Mouse (Mus musculus): ENCODE measurements around the gene BC034090.
A peak's percentile ranks its signal among the peaks of the same experiment; 100 is the strongest.

Gene BC034090

DNA sequence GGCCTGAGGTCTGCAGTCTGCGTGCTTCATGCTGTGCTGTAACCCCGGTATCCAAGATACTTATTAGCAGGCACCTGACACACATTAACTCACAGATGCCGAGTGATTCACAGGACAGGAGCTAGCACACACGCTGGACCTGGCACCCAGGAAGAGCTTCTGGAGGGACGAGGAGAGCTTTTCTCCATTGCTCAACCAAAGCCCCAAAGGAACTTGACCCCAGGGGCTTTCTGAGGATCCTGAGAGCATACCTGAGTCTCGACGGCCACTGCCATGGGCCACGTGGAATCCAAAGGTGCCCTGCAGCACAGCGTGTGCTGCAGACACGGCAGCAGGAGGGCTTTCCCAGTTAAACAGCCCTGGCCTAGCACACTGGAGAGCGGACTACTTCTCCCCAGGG, 27.9 kb downstream of the BC034090 start:
- no peak for DNase-seq (ENCODE audit: extremely low spot score)

DNA sequence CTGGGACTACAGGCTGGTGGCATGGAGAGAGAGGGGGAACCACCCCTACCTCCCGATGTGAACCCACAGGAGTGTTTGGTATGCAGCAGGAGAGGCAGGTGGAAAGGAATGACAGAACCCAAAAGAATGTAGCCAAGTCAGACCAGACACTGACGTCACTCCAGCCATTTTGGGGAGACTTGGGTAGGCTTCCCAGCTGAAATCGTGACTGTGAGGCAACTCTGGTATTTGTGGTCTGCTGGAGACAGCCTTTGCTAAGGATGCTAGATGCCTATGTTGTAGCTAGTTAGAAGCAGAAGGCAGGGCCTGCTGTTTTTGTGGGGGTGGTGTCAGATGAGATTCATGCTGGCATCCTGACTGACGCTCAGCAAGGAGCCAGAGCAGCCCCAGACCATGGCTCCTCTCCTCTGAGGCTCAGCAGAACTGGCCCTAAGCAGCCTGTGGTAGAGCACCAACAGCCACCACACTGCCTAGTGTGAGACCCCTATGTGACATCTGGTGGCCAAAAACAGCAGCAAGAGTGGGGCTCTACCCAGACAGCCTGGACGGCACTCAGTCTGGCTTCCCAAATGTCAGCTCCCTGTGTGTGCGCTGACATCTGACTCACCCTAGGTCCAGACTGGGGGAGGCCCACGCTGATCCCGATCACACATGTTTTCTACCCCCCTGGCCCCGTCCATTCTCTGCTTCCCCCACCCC, 29.0 kb downstream of the BC034090 start:
- no peak for DNase-seq (ENCODE audit: extremely low spot score)

DNA sequence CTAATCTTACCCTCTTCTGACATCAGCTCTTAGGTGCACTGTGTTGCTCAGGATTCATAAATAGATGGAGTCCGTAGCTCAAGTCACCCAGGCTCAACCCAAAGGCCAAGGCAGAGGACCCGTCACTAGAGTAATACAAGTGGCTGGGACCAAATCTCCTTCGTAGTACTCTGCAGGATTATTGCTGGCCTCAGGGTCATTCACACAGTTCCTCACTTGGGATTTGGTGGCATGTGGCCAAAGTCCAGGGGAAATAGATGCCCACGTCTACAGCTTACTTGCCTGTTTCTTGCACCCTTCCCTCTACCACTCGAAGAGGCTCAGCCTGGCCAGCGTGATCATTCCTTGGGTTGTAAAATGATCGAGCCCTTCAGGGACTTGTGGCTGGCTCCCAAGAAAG, 30.3 kb downstream of the BC034090 start:
- DNase-seq (ENCODE audit: extremely low spot score): no peak

DNA sequence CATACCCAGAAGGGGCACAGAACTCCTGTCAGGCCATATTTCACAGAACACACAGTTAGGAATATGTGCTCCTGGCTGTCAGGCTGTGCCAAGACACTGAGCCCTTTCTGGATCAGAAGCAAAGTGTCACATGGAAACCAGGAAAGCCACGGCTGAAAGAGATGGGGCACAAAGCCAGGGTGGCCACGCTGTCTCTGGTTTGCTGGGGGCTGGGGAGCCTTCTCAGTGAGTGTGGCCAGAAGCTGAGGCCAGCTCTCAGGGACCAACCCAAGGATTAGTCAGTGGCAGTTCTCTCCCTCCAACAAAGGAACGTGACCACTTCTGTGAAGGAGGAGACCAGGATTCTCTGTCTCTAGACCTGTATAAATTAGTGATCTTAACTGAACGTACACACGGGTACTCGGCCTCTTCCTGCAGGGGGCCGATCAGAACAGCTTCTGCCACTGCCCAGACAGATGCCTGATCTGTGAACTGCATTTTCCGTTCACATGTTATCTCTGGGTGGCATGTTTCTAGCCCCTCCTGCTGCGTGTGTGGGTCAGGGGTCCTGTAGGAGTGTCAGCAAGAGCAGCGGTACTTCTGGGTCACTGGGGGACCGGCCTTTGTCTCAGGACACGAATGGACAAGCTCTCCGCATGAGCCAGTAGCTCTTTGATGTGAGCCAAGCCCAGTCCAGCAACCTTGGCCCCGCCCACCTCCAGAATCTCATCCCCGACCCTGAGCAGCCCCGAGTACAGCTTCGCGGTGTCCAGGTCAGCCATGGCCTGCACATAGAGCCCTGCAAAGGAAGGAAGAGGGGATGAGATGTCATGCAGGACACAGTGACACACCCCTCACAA, 31.1 kb downstream of the BC034090 start:
- DNase-seq (ENCODE audit: extremely low spot score): peak; percentile 71

DNA sequence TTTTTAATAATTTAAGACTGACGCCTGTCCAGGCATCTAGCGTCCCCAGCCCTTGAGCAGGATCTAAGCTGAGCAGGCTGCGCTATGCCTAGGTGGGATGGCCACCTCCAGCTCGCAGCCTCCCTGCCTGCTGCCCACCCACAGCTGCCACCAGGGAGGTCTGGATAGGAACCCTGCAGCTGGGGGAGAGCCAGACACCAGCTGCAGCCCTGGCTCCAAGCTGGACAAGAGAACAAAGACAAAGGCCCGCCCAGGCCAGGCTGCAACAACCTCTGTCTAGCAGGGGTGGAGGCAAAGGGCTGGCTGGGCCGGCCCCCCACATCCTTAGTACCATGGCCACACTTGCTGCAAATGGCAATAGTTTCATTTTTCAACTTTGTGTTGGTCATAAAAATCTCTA, 31.8 kb downstream of the BC034090 start:
- peak; percentile 79 for DNase-seq (ENCODE audit: extremely low spot score)

DNA sequence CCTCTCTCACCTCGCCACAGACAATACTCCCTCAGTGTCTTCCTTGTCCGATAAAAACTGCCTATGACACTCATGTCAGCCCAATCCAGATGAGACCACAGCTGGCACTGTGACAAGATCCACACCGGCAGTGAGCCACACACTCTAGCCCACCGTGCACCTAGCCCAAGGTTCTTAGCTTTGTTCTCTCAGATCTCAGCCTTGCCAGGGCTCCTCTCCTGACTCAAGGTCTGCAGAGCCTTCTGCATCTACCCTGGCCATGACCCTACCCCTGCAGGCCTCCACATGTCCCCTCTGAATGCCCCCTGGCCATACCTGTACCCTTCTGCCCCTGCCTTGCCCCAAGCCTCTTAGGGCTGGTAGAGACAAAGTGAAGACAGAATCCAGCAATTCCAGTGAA, 32.2 kb downstream of the BC034090 start:
- no peak for DNase-seq (ENCODE audit: extremely low spot score)

DNA sequence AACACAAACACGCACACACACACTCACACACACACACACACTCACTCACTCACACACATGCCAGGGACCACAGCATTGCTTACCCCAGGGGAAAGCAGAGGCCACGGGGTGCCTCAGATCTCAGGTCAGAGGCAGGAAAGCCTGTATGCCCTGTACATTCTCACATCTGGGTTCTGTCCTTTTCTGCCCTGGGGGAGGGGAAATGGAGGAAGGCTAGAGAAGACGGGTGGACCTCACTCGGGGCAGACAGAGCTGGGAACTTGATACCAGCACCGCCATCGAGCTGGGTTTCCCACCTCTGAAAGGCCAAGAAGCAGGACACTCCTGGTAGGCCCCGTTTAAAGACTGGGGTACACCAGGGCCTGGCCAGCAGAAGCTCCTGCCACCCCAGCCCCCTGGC, 33.2 kb downstream of the BC034090 start:
- DNase-seq (ENCODE audit: extremely low spot score): peak; percentile 37

DNA sequence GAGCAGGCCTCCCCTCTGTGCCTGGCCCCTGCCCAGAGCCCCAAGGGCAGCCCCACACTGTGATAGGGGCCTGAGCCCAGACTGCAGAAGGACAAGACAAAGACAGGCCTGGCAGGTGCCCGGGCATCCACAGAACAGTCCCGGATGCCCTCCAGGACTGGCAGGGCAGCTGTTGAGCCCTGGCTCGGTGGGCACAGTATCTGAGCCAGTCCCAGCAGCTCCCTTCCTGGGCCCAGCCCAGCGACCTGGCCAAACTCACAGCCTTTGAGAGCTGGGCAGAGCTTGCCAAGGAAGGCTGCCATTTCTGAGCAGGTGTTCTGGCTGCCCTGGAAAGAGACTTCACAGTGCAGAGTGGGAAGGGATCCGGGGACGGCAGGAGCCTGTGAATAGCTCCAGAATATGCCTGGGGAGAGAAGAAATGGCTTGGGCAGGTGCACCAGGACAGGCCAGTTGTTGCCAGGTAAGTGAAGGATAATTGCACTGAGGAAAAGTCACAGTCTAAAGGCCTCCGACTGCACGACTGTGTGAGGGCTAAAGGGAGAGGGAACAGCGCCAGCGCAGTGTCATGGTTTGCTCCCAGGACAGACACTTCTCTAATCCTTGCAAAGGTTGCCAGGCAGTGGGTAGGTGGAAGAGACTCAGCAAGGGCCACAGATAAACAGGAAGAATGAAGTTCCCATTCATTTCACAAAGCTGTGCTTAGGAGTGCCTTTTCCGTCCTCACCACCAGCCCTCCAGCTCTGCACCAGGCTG, 34.1 kb downstream of the BC034090 start:
- DNase-seq (ENCODE audit: extremely low spot score): no peak

DNA sequence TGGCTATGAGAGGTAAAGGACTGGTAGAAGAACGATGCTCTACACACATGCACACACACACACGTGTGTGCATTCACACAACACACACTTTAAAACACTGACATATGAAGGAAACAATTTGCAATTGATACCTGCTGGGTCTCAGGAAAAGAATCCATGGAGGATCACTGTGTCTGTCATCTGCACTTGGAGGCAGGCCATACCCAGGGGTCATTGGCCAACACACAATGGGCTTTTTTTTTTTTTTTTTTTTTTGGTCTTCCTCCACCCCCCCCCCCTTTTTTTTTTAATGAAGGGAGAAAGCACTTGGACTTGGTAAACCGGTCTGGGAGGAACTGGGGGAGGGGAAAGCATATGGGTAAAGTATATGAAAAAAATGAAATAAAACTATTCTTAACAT, 36.4 kb downstream of the BC034090 start:
- DNase-seq (ENCODE audit: extremely low spot score): no peak

DNA sequence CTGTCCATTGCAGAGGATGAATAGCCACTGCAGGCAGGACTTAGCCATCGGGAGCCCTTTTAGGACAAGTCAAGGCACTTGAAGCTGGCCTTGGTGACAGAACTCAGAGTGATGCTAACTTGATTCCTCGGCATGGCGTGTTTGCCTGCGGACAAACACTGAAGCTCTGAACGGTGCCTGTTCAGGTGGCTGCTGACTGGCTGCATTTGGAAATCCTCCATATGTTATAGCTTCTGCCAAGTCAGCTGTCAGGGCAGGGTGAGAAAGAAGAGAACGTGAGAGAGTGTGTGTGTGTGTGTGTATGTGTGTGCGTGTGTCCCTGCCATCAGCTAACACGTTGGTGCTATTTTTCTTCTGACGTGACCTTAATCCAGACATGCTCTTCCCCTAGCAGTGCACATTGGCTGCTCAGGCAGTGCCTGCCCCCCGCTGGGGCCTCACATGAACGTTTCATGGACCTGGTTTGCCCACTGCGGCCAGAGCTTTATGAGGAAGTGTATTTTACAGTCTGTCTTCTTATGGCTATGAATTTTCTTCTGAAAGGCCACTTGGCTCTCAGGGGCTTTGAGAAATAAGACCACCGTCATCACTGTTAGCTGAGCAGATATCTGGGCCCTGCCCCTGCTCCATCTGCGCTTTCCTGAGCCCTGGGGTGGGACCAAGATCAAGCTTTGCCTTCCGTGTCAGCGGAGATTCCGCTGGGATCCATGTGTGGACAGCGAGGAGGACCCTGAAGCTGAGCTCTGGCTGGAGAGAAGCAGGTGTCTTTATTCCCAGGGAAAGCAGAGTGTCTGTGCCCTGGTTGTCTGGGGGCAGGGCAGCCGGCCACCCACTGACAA, 38.2 kb downstream of the BC034090 start:
- DNase-seq (ENCODE audit: extremely low spot score): no peak

DNA sequence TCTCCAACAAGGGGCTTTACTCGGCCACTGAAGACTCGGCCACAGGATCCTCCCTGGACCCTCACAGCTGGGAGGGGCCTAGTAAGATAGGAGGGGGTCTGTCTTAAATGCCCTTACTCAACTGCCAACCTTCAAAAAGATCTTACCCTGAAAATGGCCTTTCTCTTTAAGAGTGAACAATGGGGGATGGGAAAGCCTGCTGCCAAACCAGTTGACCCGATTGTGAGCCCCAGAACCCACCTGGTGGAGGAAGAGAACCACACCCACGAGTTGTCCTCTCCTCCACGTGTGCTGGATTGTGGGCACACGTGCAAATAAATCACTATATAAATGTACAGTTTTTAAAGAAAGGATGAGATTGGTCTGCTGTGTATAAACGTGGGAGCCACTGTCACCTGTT, 38.9 kb downstream of the BC034090 start:
- no peak for DNase-seq (ENCODE audit: extremely low spot score)

DNA sequence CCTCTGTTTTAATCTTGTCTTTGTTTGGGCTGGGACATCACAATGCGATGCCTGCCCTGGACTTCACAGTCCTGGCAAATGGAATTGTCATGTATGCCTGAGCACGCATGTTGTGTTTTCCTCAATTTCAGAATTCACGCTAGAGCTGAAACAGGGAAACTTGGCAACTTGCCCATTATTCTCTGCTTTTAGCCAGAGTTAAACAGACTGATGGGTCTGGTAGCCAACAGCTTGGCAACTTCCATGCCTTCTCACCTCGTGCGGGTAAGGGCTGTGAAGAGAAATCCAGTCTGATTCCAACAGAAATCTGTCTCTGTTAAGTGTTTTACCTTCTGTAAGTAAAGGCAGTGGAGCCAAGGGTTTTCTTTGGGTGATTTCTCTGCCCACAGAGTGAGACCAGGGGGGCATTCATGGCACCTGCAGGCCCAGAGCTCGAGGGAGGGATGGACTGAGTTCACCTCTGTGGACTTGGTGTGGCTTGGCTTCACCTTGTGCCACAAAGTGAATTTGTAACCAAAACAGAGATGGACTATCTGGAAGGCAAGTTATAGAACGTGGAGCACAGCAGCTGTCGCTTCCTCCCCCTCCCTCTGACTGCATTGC, 39.6 kb downstream of the BC034090 start:
- DNase-seq (ENCODE audit: extremely low spot score): no peak

DNA sequence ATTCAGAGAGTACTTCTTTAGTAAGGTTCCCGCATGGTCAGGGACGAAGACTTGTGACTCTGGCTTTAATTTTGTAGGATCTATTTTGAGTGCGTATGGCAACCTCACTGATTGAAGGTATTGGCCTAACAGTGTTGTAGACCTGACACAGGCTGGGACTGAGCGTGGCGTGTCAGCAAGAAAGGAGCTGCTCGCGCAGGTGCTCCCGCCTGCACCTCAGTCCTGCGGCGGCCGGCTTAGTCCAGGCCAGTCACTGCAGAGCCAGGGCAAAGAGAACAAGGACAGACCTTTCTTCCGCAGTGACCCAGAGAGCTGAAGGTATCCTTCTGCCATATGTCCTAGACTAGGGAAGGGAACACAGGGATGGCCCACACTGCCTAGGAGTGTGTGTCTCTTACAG, 40.3 kb downstream of the BC034090 start:
- no peak for DNase-seq (ENCODE audit: extremely low spot score)

DNA sequence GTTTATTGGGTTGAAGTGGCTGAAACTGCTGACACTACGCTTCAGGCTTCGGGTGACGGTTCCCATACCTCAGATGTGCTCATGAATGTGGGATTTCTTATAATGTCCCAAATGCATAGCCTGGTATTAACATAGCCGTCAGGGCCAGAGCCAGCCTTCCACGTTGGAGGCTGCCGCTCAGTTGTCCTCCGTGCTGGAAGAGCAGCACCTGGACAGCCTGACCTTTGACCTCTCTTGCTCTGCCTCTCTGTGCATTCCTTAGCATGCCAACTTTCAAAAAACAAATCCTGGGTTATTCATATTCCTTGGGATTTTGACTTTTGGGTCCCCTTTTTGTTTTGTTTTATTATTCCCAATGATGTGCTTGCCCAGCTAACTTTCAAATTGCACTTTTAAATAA, 41.1 kb downstream of the BC034090 start:
- DNase-seq (ENCODE audit: extremely low spot score): no peak

DNA sequence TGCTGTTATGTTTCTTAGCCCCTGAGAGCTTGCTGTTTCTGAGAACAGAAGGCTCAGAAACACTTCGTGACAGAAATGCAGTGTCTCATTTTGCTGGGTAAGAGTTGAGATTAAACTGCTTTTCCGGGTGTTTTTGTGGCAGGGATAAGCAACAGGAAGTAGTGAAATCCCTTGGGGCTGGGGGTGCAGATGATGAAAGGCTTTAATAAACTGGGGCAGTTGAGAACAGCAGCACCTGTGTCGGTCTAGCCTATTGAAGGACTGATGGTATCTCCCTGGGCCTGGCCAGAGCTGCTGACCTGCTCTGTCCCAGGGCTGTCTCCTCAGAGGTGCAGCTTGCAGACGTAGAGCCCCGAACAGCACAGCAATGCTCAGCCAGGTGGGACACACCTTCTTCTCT, 41.8 kb downstream of the BC034090 start:
- no peak for DNase-seq (ENCODE audit: extremely low spot score)

DNA sequence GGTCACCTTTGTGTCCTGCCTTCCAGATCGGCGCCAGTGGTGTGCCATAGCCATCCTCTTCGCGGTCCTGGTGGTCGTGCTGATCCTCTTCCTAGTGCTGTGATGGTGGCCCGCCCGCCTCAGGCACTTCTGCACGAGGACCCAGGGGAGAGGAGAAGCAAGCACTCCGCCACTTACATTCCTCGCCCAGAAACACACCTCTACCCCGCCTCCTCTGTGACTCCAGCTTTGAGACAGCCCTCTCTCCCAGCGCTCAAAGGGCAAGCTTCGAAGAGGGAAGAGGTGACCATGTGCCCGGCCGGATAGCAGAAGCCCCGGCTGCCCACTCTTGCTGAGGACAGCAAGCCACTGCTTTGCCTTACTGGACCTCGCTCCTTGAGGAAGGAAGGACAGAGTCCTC, 42.3 kb downstream of the BC034090 start:
- no peak for DNase-seq (ENCODE audit: extremely low spot score)

DNA sequence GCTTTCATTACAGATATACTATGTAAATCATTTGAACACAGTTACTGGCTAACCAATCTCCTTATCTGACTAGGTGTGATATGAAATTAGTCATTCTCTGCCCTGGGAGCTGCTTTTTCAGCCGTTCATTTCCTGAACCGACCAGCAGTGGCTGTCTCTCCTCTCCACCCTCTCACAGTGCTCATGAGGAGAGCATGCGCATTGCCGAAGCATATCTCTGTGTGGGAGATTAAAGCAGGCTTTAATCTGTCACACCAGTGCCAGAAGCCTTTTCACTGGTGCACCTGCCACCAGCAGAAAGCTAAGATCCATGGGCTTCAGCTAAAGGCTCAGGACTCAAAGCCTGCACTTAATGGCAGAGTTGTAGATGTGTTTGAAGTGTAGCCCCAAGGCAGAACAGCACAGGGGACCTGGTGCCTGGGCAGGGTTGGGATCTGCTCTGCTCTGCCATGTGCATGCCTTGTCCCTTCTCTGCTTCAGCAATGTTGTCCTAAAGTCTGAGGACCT, 42.8 kb downstream of the BC034090 start:
- DNase-seq (ENCODE audit: extremely low spot score): no peak

DNA sequence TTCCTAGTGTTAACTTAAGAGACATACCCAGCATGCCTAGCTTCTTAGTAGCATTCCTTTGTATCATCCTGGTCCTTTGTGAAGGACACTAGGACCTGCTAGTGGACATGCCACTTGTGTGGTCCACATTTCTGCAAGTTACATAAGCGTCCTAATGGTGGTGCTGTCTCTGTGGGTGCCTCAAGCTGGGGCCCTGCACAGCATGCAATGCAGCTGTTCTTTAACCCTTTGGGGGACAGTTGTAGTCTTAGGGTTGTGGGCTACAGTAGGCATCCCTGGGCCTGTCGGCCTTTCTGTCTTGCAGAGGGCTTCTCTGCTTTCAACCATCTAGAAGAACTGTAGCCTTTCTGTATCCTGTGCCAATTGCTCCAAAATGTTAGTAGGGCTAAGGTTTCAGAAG, 43.3 kb downstream of the BC034090 start:
- no peak for DNase-seq (ENCODE audit: extremely low spot score)

DNA sequence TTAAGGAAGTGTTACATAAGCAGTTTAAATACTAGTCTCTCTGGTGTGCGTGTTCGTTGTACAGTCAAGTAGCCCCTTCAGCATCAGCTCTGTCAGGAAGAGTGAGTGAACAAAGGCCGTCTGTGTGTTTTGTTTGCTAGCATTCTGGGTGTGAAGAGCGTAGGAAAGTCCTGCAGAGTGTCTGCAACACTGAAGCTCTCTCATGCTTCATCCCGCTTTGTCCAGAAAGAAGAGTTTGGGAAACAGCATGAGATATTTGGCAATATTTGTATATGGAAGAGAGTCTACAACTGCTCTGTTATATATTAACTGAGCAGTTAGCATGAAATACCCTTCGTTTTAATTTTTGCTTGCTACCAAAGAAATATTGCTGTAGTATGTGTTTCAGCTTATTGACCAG, 44.7 kb downstream of the BC034090 start:
- DNase-seq (ENCODE audit: extremely low spot score): no peak

DNA sequence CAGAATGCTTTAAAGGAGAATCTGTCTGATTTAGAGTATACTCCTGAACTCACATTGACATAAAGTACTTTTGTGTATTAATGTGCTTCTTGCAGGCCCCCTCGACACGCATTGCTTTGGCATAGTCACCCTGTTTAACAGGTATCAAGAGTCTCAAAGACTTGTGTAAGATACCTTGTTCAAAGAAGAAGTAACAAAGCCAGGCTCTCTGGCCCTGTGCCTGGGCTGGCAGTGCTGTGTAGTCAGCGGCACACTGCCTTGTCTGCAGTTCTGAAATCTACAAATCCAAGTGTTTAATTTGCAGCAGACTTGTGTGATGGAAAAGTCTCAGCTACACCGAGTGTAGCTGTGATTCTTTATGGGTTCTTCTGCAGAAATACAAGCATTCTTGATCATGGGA, 47.6 kb downstream of the BC034090 start:
- DNase-seq (ENCODE audit: extremely low spot score): no peak

DNA sequence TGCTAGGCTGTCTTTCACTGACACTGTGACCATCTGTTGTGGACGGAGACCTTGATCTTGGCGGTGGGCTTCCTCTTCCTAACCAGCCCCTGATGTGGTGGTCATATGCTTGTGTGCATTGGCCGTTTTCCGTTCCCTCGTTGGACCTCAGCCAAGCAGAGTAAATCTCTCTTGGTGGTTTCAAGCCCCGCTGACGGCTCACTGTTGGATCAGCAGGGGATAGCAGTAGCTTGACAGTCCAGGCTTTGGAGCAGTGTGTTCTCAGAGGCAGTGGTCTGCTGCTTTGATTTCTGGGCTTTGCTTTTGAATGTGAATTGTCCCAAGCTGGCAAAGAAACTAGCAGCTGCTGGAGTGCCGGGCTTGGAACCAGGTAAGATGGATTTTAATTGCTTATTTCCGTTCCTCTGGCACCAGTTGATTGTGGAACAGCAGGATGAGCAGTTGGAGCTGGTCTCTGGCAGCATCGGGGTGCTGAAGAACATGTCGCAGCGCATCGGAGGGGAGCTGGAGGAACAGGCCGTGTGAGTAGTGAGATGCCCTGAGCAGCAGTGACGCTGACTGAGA, 51.4 kb downstream of the BC034090 start:
- DNase-seq (ENCODE audit: extremely low spot score): no peak
